Mouse (Mus musculus): ENCODE results near the gene Naa15.

- TF ChIP-seq CTCF (IDR thresholded peaks at IDR 0.05; ENCODE audit: extremely low read depth, insufficient read length, insufficient replicate concordance, low read depth, low read length) (no peak), POLR2A (IDR thresholded peaks at IDR 0.05; ENCODE audit: low read depth, low read length) (no peak)
Measured at GRCm38 (mm10) chr3:51517467-51517866, 102.5 kb downstream of the Naa15 start.
